Mouse (Mus musculus): ENCODE measurements at regions not wholly inside any gene's neighbourhood (a gene's known extent, or its start where the extent isn't known, plus 50 kb on each side); places are given as distances from the start of the nearest gene placed in this dataset.

- no peaks in the 10 kb centered on the region for H3K27me3 ChIP-seq (ENCODE audit: insufficient read depth, low read length)
- no peaks in the 10 kb centered on the region for H3K36me3 ChIP-seq (ENCODE audit: insufficient read depth, low read length)
- no peak overlapping the region for H3K4me3 ChIP-seq (ENCODE audit: low read length)
- no peak overlapping the region for H3K9ac ChIP-seq (replicated peaks; ENCODE audit: low read length)
- no peaks in the 10 kb centered on the region for H3K9me3 ChIP-seq (ENCODE audit: low read length)
- no peak overlapping the region for H3K4me2 ChIP-seq (replicated peaks; ENCODE audit: low read depth, low read length)
- H3K27ac ChIP-seq (ENCODE audit: low read length), result no peak overlapping the region
- no peaks in the 10 kb centered on the region for H3K4me1 ChIP-seq (ENCODE audit: insufficient read depth, low read length)
- ATAC-seq (ENCODE audit: low FRiP score, low TSS enrichment), result no peak
- WGBS, result 26% methylated on average over 4 of the region's 4 CpGs
Observed at GRCm38 (mm10) chr16:76524921-76525320, 151.3 kb upstream of the Nrip1 start.

GRCm38 (mm10) chr16:76521142-76521541 lies 147.5 kb upstream of the Nrip1 start:
- Histone ChIP-seq H3K4me2 (replicated peaks; ENCODE audit: low read depth, low read length) (no peak overlapping the region), H3K36me3 (ENCODE audit: insufficient read depth, low read length) (no peaks in the 10 kb centered on the region), H3K4me3 (ENCODE audit: low read length) (no peak overlapping the region), H3K27ac (ENCODE audit: low read length) (no peak overlapping the region), H3K27me3 (ENCODE audit: insufficient read depth, low read length) (no peaks in the 10 kb centered on the region), H3K4me1 (ENCODE audit: insufficient read depth, low read length) (no peaks in the 10 kb centered on the region), H3K9me3 (ENCODE audit: low read length) (no peaks in the 10 kb centered on the region), H3K9ac (replicated peaks; ENCODE audit: low read length) (no peak overlapping the region)
- 94% methylated on average over 6 of the region's 6 CpGs for WGBS
- no peak for ATAC-seq (ENCODE audit: low FRiP score, low TSS enrichment)

GRCm38 (mm10) chr16:76520643-76520993 lies 147.0 kb upstream of the Nrip1 start:
- 68% methylated on average over 3 of the region's 3 CpGs for WGBS
- Histone ChIP-seq H3K27me3 (ENCODE audit: insufficient read depth, low read length) (no peaks in the 10 kb centered on the region), H3K4me3 (ENCODE audit: low read length) (no peak overlapping the region), H3K4me2 (replicated peaks; ENCODE audit: low read depth, low read length) (no peak overlapping the region), H3K27ac (ENCODE audit: low read length) (no peak overlapping the region), H3K36me3 (ENCODE audit: insufficient read depth, low read length) (no peaks in the 10 kb centered on the region), H3K4me1 (ENCODE audit: insufficient read depth, low read length) (no peaks in the 10 kb centered on the region), H3K9me3 (ENCODE audit: low read length) (no peaks in the 10 kb centered on the region), H3K9ac (replicated peaks; ENCODE audit: low read length) (no peak overlapping the region)
- ATAC-seq (ENCODE audit: low FRiP score, low TSS enrichment), result no peak

GRCm38 (mm10) chr16:76519911-76520642 lies 146.4 kb upstream of the Nrip1 start:
- no peaks in the 10 kb centered on the region for H3K36me3 ChIP-seq (ENCODE audit: insufficient read depth, low read length)
- WGBS, result 87% methylated on average over 10 of the region's 10 CpGs
- ATAC-seq (ENCODE audit: low FRiP score, low TSS enrichment), result no peak

GRCm38 (mm10) chr16:76510861-76511260 lies 137.2 kb upstream of the Nrip1 start:
- H3K9ac ChIP-seq (replicated peaks; ENCODE audit: low read length), result no peak overlapping the region
- H3K36me3 ChIP-seq (ENCODE audit: insufficient read depth, low read length), result no peaks in the 10 kb centered on the region
- H3K4me3 ChIP-seq (ENCODE audit: low read length), result no peak overlapping the region
- no peak for ATAC-seq (ENCODE audit: low FRiP score, low TSS enrichment)
- no peak overlapping the region for H3K4me2 ChIP-seq (replicated peaks; ENCODE audit: low read depth, low read length)
- no peaks in the 10 kb centered on the region for H3K9me3 ChIP-seq (ENCODE audit: low read length)
- no peaks in the 10 kb centered on the region for H3K27me3 ChIP-seq (ENCODE audit: insufficient read depth, low read length)
- H3K27ac ChIP-seq (ENCODE audit: low read length), result no peak overlapping the region
- WGBS, result 51% methylated on average over 8 of the region's 8 CpGs
- H3K4me1 ChIP-seq (ENCODE audit: insufficient read depth, low read length), result no peaks in the 10 kb centered on the region

More at GRCm38 (mm10) chr16:76519911-76520642, 146.4 kb upstream of the Nrip1 start:
- H3K27ac ChIP-seq (ENCODE audit: low read length), result no peak overlapping the region
- H3K27me3 ChIP-seq (ENCODE audit: insufficient read depth, low read length), result no peaks in the 10 kb centered on the region
- no peak overlapping the region for H3K9ac ChIP-seq (replicated peaks; ENCODE audit: low read length)
- H3K4me2 ChIP-seq (replicated peaks; ENCODE audit: low read depth, low read length), result no peak overlapping the region
- H3K4me1 ChIP-seq (ENCODE audit: insufficient read depth, low read length), result no peaks in the 10 kb centered on the region
- H3K4me3 ChIP-seq (ENCODE audit: low read length), result no peak overlapping the region
- no peaks in the 10 kb centered on the region for H3K9me3 ChIP-seq (ENCODE audit: low read length)

- 82% methylated on average over 6 of the region's 6 CpGs for WGBS
- H3K9me3 ChIP-seq (ENCODE audit: low read length), result no peaks in the 10 kb centered on the region
Observed at GRCm38 (mm10) chr16:76509109-76509650, 135.6 kb upstream of the Nrip1 start.

GRCm38 (mm10) chr16:76507191-76507746 lies 133.6 kb upstream of the Nrip1 start:
- Histone ChIP-seq H3K4me1 (ENCODE audit: insufficient read depth, low read length) (no peaks in the 10 kb centered on the region), H3K27me3 (ENCODE audit: insufficient read depth, low read length) (no peaks in the 10 kb centered on the region), H3K9me3 (ENCODE audit: low read length) (no peaks in the 10 kb centered on the region), H3K36me3 (ENCODE audit: insufficient read depth, low read length) (no peaks in the 10 kb centered on the region), H3K27ac (ENCODE audit: low read length) (no peak overlapping the region), H3K9ac (replicated peaks; ENCODE audit: low read length) (no peak overlapping the region), H3K4me2 (replicated peaks; ENCODE audit: low read depth, low read length) (no peak overlapping the region), H3K4me3 (ENCODE audit: low read length) (no peak overlapping the region)
- no peak for ATAC-seq (ENCODE audit: low FRiP score, low TSS enrichment)
- 63% methylated on average over 5 of the region's 5 CpGs for WGBS

More at GRCm38 (mm10) chr16:76509109-76509650, 135.6 kb upstream of the Nrip1 start:
- H3K4me3 ChIP-seq (ENCODE audit: low read length), result no peak overlapping the region
- no peaks in the 10 kb centered on the region for H3K36me3 ChIP-seq (ENCODE audit: insufficient read depth, low read length)
- H3K27me3 ChIP-seq (ENCODE audit: insufficient read depth, low read length), result no peaks in the 10 kb centered on the region
- H3K4me1 ChIP-seq (ENCODE audit: insufficient read depth, low read length), result no peaks in the 10 kb centered on the region
- no peak overlapping the region for H3K4me2 ChIP-seq (replicated peaks; ENCODE audit: low read depth, low read length)
- no peak overlapping the region for H3K27ac ChIP-seq (ENCODE audit: low read length)
- H3K9ac ChIP-seq (replicated peaks; ENCODE audit: low read length), result no peak overlapping the region
- ATAC-seq (ENCODE audit: low FRiP score, low TSS enrichment), result no peak

GRCm38 (mm10) chr16:76506240-76506639 lies 132.6 kb upstream of the Nrip1 start:
- Histone ChIP-seq H3K27ac (ENCODE audit: low read length) (no peak overlapping the region), H3K4me1 (ENCODE audit: insufficient read depth, low read length) (no peaks in the 10 kb centered on the region), H3K9me3 (ENCODE audit: low read length) (no peaks in the 10 kb centered on the region), H3K9ac (replicated peaks; ENCODE audit: low read length) (no peak overlapping the region), H3K4me3 (ENCODE audit: low read length) (no peak overlapping the region), H3K36me3 (ENCODE audit: insufficient read depth, low read length) (no peaks in the 10 kb centered on the region), H3K4me2 (replicated peaks; ENCODE audit: low read depth, low read length) (no peak overlapping the region), H3K27me3 (ENCODE audit: insufficient read depth, low read length) (no peaks in the 10 kb centered on the region)
- WGBS, result 33% methylated on average over 4 of the region's 4 CpGs
- no peak for ATAC-seq (ENCODE audit: low FRiP score, low TSS enrichment)

- Histone ChIP-seq H3K27ac (ENCODE audit: low read length) (no peak overlapping the region), H3K4me3 (ENCODE audit: low read length) (no peak overlapping the region), H3K9me3 (ENCODE audit: low read length) (no peaks in the 10 kb centered on the region), H3K4me2 (replicated peaks; ENCODE audit: low read depth, low read length) (no peak overlapping the region), H3K4me1 (ENCODE audit: insufficient read depth, low read length) (no peaks in the 10 kb centered on the region), H3K27me3 (ENCODE audit: insufficient read depth, low read length) (no peaks in the 10 kb centered on the region), H3K9ac (replicated peaks; ENCODE audit: low read length) (no peak overlapping the region), H3K36me3 (ENCODE audit: insufficient read depth, low read length) (no peaks in the 10 kb centered on the region)
- no peak for ATAC-seq (ENCODE audit: low FRiP score, low TSS enrichment)
- WGBS, result 50% methylated on average over 8 of the region's 8 CpGs
Observed at GRCm38 (mm10) chr16:76499686-76500400, 126.2 kb upstream of the Nrip1 start.

- Histone ChIP-seq H3K9ac (replicated peaks; ENCODE audit: low read length) (no peak overlapping the region), H3K27me3 (ENCODE audit: insufficient read depth, low read length) (no peaks in the 10 kb centered on the region)
- 80% methylated on average over 2 of the region's 2 CpGs for WGBS
Observed at GRCm38 (mm10) chr16:76498233-76498632, 124.6 kb upstream of the Nrip1 start.

More at GRCm38 (mm10) chr16:76498233-76498632, 124.6 kb upstream of the Nrip1 start:
- H3K27ac ChIP-seq (ENCODE audit: low read length), result no peak overlapping the region
- H3K4me1 ChIP-seq (ENCODE audit: insufficient read depth, low read length), result no peaks in the 10 kb centered on the region
- H3K4me2 ChIP-seq (replicated peaks; ENCODE audit: low read depth, low read length), result no peak overlapping the region
- no peak overlapping the region for H3K4me3 ChIP-seq (ENCODE audit: low read length)
- no peaks in the 10 kb centered on the region for H3K9me3 ChIP-seq (ENCODE audit: low read length)
- ATAC-seq (ENCODE audit: low FRiP score, low TSS enrichment), result no peak
- H3K36me3 ChIP-seq (ENCODE audit: insufficient read depth, low read length), result no peaks in the 10 kb centered on the region
